Mouse (Mus musculus) CD8-positive naive resting alpha-beta T cell, adult 57 days (primary cell): ENCODE measurements around the gene Gm10378. TPM values are rescaled to one million over a fixed set of nuclear protein-coding genes. Genes with fewer than 3 reads are reported as not detected.

Experiments
- total RNA-seq: library from RNA; stranded (reverse); gene quantifications from one replicate; pipeline ENCODE4 v1.2.4, GENCODE M21; 2023

Gene Gm10378
- total RNA-seq = not detected

GRCm38 (mm10) chr14:42655638-42656037 is at the start of gene Gm10378:
Gm10378 (plus strand) TSS chr14:42655938.

DNA sequence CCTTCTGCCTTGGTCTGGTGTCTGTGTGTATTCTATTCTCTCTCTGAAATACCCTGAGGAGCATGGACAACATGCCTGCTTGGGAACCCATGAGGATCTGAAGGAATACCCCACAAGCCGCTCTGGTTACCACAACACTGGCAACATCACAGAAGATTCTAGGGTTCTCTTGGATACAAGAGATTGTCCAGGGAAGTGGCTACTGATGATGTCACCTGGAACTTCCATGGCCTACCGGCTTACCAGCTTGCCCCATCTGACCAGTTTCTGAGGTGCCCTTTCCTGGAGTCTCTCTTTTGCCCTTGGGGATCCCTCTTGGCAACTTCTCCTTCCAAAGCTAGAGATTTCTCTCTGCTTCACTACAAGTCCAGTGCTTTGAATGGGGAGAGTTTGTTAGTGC is 13.9 kb upstream of the Gm10378 start, which contains the start of gene Gm3633:
TSS of gene Gm3633 (minus strand) at position 101 of the 400 bp plus-strand sequence.

Other genes with a start within 250 kb of the Gm10378 start
- gene Gm8005, start 216.3 kb upstream of the Gm10378 start, total RNA-seq = not detected
- gene Gm8011, start 192.1 kb upstream of the Gm10378 start, total RNA-seq = not detected
- not detected for gene Gm8020, start 153.6 kb upstream of the Gm10378 start, total RNA-seq
- gene Gm8024, start 131.7 kb upstream of the Gm10378 start, total RNA-seq = not detected
- not detected for gene Gm17124, start 56.1 kb upstream of the Gm10378 start, total RNA-seq
- not detected for gene Gm3633, start 14.0 kb upstream of the Gm10378 start, total RNA-seq
- gene Gm3015, start 112.9 kb downstream of the Gm10378 start, total RNA-seq = not detected
- not detected for gene Gm10377, start 142.0 kb downstream of the Gm10378 start, total RNA-seq
- gene Gm21977, start 197.5 kb downstream of the Gm10378 start, total RNA-seq = not detected